Comparison of ENCODE assay signal across 9 mouse cellular contexts in genomic region chr15:97379489-97380304, GRCm38 (mm10).
DNase-seq lines count a peak whose midpoint lies in the region; ATAC-seq and TF ChIP-seq lines count a peak whose summit lies in the region.
"Had no signal": no experiment of that assay in that cellular context is flagged by ENCODE, and none has a peak within 500 bp of the region (broad histone marks: within the 10 kb centered on the region; RNA-seq: fewer than 3 reads in every experiment).

No protein-coding gene starts in this region.

- H3K4me2 ChIP-seq in heart, embryonic 16.5 days (ENCODE audit: low read depth, low read length), result peak overlapping the region; percentile 3; the same call in 1 of the 2 replicates

- no peaks in the 10 kb centered on the region for H3K27me3 ChIP-seq in heart, embryonic 16.5 days (ENCODE audit: control insufficient read depth, insufficient read depth, low read length)

- TF ChIP-seq CTCF in lung, adult 2 months (IDR thresholded peaks at IDR 0.05; ENCODE audit: insufficient read depth, low read length), result no peak

- peak overlapping the region; percentile 59 for H3K4me3 ChIP-seq in lung, adult 2 months (replicated peaks; ENCODE audit: extremely low read depth, low read depth, low read length)
- H3K4me3 ChIP-seq in heart, embryonic 16.5 days (ENCODE audit: low read length), result no peak overlapping the region
- H3K4me3 ChIP-seq: left cerebral cortex, adult 2 months had no signal

- no peak overlapping the region for H3K27ac ChIP-seq in heart, embryonic 16.5 days (ENCODE audit: low read length)
- H3K27ac ChIP-seq: left cerebral cortex, adult 2 months had no signal

- H3K9ac ChIP-seq in heart, embryonic 16.5 days (ENCODE audit: low read length), result no peak overlapping the region

- H3K9me3 ChIP-seq in heart, embryonic 16.5 days (replicated peaks; ENCODE audit: control insufficient read depth, low read length), result no peaks in the 10 kb centered on the region

- no peaks in the 10 kb centered on the region for H3K36me3 ChIP-seq in heart, embryonic 16.5 days (ENCODE audit: control insufficient read depth, insufficient read depth)

- no peak for TF ChIP-seq POLR2A in lung, adult 2 months (IDR thresholded peaks at IDR 0.05; ENCODE audit: borderline replicate concordance, extremely low read depth, low read depth, low read length)

- DNase-seq in lung, adult 2 months, result no peak
- no peak for DNase-seq in lung, postnatal 4 days
- DNase-seq in adrenal gland, adult 2 months, result peak; percentile 79
- DNase-seq in left cerebral cortex, adult 8-10 months (ENCODE audit: low spot score in 2 of 2), result no peak
- DNase-seq in embryo, embryonic 11 days, result no peak
- no peak for DNase-seq in kidney, postnatal 14 days

- WGBS in lung, adult 2 months, result 58% methylated on average over 11 of the region's 12 CpGs
- 46% methylated on average over 11 of the region's 12 CpGs for WGBS in heart, embryonic 16.5 days

- no peak for ATAC-seq in heart, embryonic 16.5 days (replicated peaks; ENCODE audit: extremely low read depth, insufficient read depth, low FRiP score)
- ATAC-seq in monocyte, adult 5-6 weeks (replicated peaks; ENCODE audit: insufficient number of reproducible peaks, low FRiP score, low TSS enrichment, poor library complexity, severe bottlenecking), result peak; percentile 25; the same call in 1 of the 2 replicates

- H3K4me1 ChIP-seq in lung, adult 2 months (ENCODE audit: control insufficient read depth, insufficient read depth, low read length), result peaks cover 6% of the 10 kb centered on the region
- peaks cover 5% of the 10 kb centered on the region for H3K4me1 ChIP-seq in heart, embryonic 16.5 days (ENCODE audit: control insufficient read depth, insufficient read depth, low read length)
